Mouse (Mus musculus): ENCODE data around the gene Vps11. TPM values are rescaled to one million over a fixed set of nuclear protein-coding genes. Genes with fewer than 3 reads are reported as not detected.
"Not testable (repeated sequence)": the region's sequence is repeated elsewhere in the genome, so short reads cannot be mapped to it uniquely, and the experiment has no call there.

Gene Vps11
- total RNA-seq, 1 experiment from 2014 or later, result 74.6 TPM

DNA sequence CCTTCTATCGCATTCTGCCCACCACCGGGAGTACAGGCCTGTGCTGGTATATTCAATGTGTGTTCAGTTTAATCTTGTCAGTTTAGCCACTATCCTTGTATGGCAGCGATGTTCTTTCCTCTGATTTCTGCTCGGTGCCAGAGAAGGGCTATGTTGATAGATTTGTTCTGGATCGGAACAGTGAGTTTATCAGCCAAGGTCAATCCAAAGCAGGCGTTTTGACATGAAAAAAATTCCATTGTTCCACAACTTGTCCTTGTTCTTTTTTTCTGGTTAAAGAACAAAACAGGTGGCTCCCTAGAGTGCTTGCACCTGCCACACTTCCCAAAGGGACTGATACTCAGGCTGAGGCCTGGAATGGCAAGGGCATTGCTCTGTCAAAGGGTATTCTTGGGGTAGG is 14.7 kb upstream of the Vps11 start:
- DNase-seq, result no peak

DNA sequence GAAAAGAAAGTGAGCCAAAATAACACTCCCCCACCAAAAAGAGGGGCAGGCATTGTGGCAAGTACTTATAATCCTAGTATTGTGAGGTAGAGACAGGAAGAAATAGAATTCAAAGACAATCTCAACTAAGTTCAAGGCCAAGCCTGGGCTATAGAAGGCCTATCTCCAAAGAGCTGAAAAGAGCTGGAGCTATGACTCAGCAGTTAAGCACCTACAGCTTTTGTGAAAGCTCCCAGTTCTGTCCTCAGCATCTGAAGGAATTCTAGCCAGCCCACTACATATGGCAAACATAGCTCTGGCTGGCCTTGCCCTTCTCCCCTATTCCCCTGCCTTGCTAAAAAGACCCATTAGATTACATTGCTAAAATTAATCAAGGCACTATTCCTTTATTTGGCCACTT is 11.9 kb upstream of the Vps11 start:
- no peak for DNase-seq

DNA sequence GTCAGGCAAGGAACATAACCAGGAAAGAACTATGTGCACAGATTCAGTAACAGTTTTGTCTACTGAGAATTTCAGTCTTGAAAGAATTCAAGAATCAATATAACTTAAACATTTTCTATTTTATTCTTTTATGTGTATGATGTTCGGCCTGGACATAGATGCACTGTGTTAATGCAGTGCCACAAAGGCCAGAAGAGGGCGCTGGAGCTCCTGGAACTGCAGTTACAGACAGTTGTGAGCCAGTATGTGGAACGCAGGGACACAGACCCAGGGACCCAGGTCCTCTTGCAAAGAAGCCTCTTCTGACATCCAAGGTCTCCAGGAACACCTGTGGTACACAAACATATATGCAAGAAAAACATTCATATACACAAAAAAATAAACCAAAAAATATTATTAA is 3.0 kb upstream of the Vps11 start:
- DNase-seq, result no peak

DNA sequence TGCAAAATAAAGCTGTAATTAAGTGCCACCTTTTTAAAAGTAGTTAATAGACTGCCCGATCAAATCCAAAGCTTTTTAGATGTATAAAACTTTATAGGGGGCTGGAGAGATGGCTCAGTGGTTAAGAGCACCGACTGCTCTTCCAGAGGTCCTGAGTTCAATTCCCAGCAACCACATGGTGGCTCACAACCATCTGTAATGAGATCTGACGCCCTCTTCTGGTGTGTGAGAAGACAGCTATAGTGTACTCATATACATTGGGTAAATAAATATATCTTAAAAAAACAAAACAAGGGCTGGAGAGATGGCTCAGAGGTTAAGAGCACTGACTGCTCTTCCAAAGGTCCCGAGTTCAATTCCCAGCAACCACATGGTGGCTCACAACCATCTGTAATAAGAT is 461 bp upstream of the Vps11 start:
- not testable (repeated sequence) for DNase-seq

DNA sequence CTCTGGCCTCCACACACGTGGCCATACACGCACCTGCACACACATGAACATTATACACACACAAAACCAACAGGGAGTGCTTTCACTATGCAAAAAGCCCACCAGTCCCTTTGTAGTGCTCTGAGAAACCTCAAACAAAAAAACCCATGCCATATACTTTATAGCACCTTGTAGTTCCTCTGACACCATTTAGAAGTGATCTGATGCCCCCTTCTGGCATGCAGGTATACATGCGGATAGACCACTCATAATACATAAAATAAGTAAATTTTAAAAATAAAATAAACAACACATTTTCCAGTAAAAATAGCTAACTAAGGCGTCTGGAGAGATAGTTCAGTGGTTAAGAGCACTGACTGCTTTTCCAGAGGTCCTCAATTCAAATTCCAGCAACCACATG is 4.3 kb downstream of the Vps11 start:
- DNase-seq, result no peak

DNA sequence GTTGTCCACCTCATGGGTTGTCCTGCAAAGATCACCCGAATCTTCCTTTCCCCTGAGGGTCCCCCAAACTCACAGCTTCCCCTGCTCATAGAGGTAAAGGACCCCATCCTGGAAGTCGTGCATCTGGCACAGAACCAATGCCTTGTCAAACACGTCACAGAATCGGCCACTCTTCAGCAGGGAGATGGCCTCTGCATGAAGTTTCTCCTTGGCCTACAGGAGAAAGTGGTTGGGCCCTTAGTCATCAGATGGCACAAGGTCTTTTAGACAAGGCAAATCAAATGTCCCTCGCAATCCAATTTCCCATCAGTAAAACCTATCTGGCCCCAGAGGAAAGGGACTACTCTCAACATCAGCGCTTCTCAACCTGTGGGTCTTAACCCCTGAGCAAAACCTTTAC is 8.3 kb downstream of the Vps11 start:
- peak; percentile 28 for DNase-seq

DNA sequence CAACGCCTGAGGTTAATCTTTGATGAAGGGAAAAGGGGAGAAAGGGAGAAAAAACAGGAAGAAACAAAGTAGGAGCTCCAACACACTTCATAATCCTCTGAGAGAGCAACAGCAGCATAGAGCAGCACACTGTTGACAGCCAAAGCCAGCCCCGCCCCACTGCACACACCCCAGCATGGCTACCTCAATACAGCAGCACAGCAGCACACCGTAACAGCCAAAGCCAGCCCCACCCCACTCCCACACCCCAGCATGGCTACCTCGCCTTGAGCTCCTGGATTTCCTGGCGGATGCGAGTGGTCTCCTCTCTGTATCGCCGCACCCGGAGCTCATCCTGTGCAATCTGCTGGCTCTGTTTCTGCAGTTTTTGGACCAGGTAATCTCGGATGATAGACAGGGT is 9.1 kb downstream of the Vps11 start:
- DNase-seq, result no peak

DNA sequence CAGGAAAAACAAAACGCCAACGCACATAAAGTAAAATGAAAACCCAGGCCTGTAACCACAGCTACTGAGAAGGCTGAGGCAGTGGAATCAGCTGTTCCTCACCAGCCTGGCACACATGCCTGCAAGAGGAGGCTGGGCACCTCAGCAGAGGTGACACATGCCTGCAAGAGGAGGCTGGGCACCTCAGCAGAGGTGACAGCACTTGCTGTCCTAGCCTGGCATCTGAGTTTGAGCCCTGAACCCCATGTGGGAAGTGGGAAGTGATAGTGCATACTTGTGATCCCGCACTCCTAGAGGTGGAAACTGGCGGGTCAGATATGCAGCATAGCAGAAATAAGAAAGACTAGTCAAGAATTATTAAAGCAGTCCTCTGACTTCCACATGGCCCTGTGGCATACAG is 10.1 kb downstream of the Vps11 start:
- DNase-seq, result no peak

DNA sequence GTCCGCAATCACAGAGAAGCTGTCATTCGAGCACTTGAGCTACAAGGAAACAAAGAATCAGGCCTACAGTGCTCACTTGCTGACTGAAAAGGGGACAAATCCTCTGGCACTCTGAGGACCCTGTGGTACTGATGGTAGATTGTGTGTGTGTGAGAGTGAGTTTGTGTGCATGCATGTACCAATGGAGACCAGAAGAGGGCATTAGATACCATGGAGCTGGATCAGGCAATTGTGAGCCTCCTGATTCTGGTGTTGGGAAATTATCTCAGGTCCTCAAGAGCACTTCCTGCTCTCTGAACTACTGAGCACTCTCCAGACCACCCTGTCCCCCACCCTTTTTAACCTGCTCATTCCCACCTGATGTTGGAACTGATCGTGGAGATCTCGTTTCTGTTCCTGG is 12.9 kb downstream of the Vps11 start:
- no peak for DNase-seq

DNA sequence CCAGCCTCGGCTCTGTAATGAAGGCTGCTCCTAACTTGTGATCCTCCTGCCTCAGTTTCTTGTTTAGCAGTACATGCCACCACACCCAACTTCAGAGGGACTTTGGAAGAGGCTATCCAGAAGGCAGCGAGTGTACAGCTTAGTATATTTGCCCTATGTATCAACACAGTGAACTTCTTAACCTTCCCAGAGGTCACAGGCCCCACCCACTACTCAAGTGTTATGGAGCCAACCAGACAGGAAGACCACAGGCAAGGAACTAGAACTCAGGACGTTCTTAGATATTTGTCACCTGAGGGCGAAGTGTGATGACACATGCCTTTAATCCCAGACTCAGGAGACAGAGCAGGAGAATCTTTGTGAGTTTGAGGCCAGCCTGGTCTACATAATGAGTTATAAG is 13.8 kb downstream of the Vps11 start:
- DNase-seq, result no peak

DNA sequence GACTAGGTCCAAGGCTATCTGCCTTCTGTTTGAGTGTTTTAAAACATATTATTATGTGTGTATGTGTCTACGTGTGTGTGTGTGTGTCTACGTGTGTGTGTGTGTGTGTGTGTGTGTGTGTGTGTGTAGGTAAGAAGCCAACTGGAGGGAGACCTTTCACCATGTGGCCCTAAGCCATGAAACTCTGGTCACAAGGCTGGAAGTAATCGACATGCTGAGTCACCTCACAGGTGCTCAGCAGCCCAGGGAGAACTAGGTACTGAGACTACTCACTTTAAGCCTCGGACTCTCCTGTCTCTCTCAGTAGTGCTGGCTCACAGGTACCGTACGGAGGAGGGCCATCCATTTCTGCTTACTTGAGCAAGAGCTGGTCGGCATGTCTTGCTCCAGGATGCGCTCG is 14.3 kb downstream of the Vps11 start:
- DNase-seq, result no peak

DNA sequence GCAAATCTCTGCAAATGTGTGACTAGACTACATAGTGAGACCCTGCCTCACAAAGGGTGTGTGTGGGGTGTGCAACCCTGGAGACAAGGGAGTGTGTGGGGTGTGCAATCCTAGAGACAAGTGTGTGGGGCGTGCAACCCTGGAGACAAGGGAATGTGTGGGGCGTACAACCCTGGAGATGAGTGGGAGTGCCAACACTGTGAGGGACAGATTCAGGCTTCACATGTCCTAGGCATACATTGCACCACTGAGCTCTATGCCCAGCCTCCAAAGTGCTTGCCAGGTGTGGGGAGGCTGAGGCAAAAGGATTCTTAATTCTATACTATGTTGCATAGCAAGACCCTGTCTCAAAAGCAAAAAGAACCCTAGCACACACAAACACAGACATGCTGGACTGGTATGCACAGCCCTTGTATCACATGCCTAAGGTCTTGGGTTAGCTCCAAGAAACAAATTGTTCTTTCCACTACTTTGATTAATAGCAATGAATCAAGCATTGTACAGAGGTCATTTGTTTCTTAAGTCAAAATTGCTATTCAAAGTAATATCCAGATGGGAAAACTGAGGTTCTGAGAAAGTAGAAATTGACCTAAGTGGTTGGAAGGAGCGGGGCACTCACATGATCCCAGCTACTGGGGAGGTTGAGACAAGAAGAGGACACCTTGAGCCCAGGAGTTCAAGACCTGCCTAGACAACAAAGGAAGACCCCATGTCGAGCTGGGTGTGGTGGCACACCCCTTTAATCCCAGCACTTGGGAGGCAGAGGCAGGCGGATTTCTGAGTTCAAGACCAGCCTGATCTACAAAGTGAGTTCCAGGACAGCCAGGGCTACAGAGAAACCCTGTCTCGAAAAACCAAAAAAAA is 15.7 kb downstream of the Vps11 start:
- no peak for DNase-seq

DNA sequence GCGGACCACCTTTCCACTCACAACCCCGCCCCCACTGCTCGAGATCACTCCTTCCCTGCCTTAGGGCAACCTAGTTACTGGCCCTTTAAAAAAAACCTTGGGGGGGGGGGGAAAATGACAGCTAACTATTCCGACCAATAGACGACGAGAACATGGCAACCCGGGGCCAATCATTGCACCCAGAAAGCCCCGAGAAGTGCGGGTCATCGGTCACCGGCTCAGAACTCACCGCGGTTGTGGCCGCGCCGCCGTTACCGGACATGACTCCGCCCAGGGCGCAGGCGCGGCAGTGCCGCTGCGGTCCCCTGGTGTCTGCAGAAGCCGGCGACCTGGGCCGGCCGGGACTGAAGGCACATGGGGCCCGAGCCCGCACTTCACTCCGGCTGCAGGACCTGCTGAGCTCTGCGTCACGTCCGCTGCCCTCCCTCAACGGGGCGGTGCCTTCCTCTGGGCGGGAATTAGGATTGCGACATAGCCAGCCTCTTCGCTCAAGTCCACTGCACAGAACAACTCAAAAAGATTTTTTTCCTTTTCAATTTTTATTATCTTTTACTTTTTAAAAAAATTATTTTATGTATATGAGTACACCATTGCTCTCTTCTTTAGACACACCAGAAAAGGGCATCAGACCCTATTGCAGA is 17.6 kb downstream of the Vps11 start, which contains the start of gene Hmbs:
TSS of gene Hmbs (minus strand) at position 448 of the 641 bp plus-strand sequence.
- DNase-seq, result peak; percentile 89

DNA sequence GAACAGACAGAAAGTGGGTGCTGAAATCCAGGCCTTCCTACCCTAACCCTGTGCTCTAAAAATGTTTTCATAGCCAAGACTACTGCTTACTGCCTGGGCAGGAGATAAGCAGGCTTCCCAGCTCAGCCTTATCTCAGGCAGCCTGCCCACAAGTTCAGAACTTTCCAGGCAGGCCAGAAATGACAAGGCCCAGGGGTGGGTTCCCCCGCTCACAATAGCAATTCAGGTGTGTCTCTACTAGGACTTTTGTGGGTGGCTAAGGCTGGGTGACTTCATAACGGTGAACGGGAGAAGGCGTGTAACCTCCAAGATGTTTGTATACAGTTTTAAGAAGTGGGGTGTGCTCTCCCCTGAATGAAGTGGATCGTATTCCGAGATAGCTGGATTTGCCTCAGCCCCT is 18.2 kb downstream of the Vps11 start:
- DNase-seq, result no peak

DNA sequence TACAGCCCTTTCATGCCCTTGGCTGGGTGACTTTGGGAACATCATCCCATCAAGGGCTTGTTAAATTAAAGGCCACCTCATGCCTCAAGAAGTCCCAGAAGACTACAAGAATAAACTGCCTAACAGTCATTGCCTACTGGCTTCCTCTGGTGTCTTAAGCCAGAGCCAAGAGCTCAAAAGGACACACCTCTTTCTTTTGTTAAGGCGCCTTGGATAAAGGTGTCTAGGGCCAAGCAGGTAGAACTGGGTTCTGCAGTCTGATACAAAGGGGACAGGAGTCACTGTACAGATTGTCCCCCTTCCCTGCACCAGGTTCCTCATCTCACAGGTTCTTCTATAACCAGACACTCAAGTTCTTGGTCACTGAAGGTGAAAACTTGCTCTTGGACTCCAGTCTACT is 18.9 kb downstream of the Vps11 start:
- no peak for DNase-seq

DNA sequence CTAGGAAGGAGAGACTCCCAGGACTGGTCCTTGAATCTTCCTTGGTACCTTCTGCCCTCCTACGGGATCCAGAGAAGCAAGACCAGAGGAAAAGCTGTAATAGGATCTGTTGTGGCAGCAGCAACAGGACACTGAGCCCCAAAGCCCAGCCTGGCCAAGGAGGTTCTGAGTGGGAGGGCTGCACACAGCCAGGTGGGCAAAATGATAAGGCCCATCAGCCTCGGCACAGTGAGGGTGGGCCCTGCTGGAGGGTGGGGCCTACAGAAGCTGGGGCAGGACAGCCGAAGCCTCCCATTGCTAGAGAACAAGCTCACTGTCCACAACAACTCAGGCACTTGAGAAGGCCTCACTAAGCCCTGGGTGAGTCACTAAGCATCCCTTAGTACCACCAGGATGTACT is 19.3 kb downstream of the Vps11 start:
- no peak for DNase-seq

DNA sequence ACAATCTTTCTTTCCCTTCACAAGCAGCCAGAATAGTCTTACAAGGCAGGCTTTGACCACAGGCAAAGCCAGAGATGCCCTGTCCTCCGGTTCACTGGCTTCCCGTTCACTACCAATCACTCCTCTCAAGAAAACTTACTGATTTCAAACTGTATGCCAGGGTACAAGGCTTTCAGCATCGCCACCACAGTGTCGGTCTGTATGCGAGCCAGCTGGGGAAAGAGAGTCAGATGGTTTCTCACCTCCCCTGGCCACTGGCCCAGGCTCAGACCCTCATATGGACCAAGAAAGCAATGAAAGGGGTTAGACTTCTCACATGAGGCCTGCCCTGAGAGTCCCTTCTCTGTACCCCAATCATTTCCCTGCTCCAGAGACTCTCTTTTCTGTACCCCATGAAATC is 20.0 kb downstream of the Vps11 start:
- no peak for DNase-seq

DNA sequence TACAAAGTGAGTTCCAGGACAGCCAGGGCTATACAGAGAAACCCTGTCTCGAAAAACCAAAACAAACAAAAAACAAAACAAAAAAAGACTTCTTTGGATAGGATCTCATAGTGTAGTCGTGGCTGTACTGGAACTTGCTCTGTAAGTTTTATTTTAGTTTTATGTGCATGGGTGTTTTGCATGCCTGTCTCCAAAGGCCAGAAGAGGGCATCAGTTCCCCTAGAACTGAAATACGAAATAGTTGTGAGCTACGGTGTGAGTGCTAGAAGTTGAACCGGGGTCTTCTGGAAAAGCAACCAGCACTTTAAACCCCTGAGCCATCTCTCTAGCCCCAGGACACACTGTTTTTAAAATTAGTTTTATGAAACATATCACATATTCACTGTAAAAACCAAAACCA is 22.9 kb downstream of the Vps11 start:
- no peak for DNase-seq

DNA sequence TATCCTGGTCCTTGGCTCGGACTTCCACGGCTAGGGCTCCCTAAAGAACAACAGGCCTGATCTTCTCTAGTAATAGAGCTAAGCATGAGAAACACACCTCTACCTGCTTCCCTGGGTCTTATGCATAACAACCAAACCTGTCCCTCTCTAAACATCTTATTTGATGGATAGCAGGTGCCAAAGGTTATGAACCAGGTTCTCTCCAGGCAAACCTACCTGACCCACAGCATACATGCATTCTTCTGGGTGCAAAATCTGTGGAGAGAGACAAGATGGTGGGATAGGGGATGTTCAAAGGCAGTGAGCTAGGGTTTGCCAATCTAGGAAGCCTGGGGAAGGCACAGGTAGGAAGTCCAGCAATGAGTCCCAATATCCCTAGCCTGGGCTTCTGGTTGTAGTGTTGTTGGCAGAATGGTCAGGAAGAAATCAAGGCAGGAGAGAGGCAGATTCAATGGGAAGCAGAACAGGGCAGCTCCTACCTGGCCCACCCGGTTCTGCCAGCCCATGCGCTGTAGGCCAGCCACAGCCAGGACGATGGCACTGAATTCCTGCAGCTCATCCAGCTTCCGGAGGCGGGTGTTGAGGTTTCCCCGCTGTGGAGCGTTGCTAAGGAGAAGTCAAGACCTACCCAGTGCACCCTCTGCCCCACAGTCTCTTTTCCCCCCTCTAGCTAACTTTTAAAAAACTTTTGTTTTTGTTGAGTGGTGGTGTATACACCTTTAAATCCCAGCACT is 23.9 kb downstream of the Vps11 start:
- no peak for DNase-seq

DNA sequence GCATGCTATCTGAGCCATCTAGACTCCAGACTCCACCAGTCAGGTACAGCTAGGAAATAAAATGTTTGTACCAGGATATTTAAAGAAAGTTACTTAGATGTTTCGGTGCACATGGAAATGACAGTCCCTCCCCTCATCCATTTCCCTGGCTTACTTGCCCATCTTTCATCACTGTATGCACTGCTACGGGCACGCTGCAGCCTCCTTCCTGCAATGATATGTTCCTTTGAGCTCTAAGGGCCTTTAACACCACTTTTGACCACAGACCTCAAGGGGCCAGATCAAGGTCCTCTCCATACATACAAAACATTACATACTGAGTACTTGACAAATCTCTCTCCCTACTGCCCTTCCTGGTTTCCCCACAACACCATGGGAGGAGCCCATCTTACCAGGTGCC is 24.5 kb downstream of the Vps11 start:
- no peak for DNase-seq

DNA sequence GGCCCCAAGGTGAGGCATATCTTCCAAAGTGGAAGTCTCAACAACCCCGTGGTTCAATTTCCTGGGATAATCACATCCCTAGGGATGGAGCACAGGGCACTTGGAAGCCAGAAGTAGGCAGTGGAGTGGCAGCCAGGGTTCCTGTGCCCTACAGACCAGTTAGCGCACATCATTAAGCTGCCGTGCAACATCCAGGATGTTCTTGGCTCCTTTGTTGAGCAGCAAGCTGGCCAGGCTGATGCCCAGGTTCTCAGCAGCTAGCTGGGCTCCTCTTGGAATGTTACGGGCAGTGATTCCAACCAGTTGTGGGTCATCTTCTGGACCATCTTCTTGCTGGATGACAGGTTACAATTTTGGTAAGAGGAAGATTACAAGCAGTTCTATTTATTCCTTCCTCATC is 25.0 kb downstream of the Vps11 start:
- not testable (repeated sequence) for DNase-seq

DNA sequence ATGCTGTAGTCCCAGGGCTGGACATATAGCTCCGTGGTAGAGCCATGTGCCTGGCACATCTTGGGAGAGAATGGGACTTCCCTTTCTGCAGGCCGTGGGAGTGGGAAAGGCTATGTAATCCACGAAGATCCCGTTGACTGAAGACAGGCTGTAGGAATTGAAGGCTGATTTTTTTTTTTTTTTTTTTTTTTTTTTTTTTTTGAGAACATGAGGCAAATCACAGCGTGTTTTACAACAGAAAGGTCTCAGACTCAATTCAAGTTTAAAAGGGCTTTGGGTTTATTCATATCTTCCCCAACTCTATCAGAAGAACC is 25.4 kb downstream of the Vps11 start:
- DNase-seq, result no peak

DNA sequence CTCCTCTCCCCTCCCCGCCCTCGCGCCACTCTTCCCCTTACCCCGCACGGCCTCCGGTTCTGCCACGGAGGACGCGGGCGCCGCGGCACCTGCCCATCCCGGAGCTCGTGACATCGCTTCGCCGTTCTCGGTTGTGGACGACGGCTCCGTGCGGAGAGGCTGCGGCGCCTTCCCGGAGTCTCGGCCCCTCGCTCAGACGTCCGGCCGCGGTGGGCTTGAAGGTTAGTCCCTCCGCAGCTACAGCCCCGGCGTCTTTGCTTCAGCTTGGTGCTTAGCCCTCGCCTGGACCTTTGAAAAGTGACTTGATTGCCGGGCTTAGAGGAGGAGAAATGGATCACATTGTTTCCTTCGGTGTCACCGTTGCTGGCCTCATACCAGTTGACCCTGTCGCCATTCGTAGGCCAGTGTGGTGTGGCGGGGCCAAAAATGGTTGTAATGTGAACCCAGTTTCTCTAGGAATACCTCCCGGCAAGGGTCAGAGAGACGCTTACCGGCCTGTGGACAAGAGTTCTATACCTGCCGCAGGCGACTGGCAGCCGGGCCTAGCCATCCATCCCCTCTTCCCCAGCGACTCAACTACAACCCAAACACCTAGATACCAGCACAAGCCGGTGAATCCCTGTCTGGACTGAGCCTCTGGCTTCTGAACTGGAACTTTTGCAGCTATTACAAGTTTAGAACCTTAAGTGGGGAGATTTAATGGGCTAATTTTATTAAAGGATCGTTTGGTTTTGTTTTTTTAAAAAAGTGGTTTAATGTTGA is 26.0 kb downstream of the Vps11 start:
- DNase-seq, result peak; percentile 45

Data from adrenal gland, postnatal 25 days (tissue).